Mouse (Mus musculus) kidney, embryonic 14.5 days (tissue): ENCODE results near the gene Izumo4. TPM values are rescaled to one million over a fixed set of nuclear protein-coding genes. Genes with fewer than 3 reads are reported as not detected.
A peak's percentile ranks its signal among the peaks of the same experiment; 100 is the strongest.

Experiments
- ATAC-seq: fragments of 200-750 bp; cut with Nextera tagmentation; 2 replicates; pipeline ENCODE4 v1.8.0; 2017; ENCODE audit warnings: moderate number of reproducible peaks, mild to moderate bottlenecking, moderate TSS enrichment, moderate library complexity; ENCODE audit not compliant: low FRiP score, low TSS enrichment
- H3K27ac ChIP-seq: fragments of 300-500 bp; sonication (generic); 2 replicates; pipeline ENCODE4 v1.5.1; 2014; ENCODE audit warnings: low read depth, mild to moderate bottlenecking, low read length, moderate library complexity, mixed read lengths
- H3K27me3 ChIP-seq: fragments of 300-500 bp; sonication (generic); 2 replicates; pipeline ENCODE4 v1.6.1; 2014; ENCODE audit warnings: mild to moderate bottlenecking, low read length; ENCODE audit not compliant: control insufficient read depth, insufficient read depth
- H3K36me3 ChIP-seq: fragments of 300-500 bp; sonication (generic); 2 replicates; pipeline ENCODE4 v1.6.1; 2014; ENCODE audit warnings: low read length, mixed read lengths; ENCODE audit not compliant: control insufficient read depth, insufficient read depth
- H3K4me1 ChIP-seq: fragments of 300-500 bp; sonication (generic); 2 replicates; pipeline ENCODE4 v1.6.1; 2014; ENCODE audit warnings: low read length, mixed read lengths; ENCODE audit not compliant: control insufficient read depth, insufficient read depth
- H3K4me2 ChIP-seq: fragments of 300-500 bp; sonication (generic); replicated peaks from 2 replicates; pipeline ENCODE4 v1.6.1; 2014; ENCODE audit warnings: low read depth, mild to moderate bottlenecking, low read length
- H3K4me3 ChIP-seq: fragments of 300-500 bp; sonication (generic); 2 replicates; pipeline ENCODE4 v1.5.1; 2014; ENCODE audit warnings: mild to moderate bottlenecking, low read length
- H3K9ac ChIP-seq: fragments of 300-500 bp; sonication (generic); 2 replicates; pipeline ENCODE4 v1.6.1; 2014; ENCODE audit warnings: low read depth, mild to moderate bottlenecking, low read length, moderate library complexity
- H3K9me3 ChIP-seq: fragments of 300-500 bp; sonication (generic); 2 replicates; pipeline ENCODE4 v1.6.1; 2016; ENCODE audit warnings: low read length; ENCODE audit not compliant: control insufficient read depth
- WGBS: fragments of 180-500 bp; shearing (Covaris S2); extraction: QIAGEN DNeasy Blood & Tissue Kit; methylation state at CpG from one replicate; pipeline ENCODE4 v1.1.7; 2014; 5-methylcytosine and 5-hydroxymethylcytosine counted together
- polyA plus RNA-seq: library from polyadenylated mRNA; unstranded; fragments of >200 nt; fragmentation: Nextera tagmentation; extraction: Ambion mirVana; gene quantifications from 2 replicates; pipeline ENCODE4 v1.2.1, GENCODE M21; 2014

Izumo4 gene
- polyA plus RNA-seq, 1 experiment from 2014 or later: 8.5 TPM

DNA sequence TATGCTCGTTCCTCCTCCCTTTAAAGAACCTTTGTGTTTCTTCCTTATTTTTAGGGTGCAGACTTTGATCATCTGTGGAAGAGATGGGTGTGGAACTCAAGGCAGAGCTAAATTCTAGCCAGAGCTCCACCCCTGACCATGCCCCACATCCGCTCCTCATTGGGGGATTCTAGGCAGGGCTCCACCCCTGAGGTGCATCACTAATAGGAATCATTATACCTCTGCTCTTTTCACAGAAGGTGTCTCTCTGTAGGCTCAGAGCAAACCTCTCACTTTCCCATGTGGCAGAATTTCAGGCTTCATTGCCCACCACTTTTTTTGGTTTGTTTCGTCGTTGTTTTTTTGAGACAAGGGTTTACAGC is 43.2 kb upstream of the Izumo4 start:
- no peak overlapping the region for H3K4me3 ChIP-seq

DNA sequence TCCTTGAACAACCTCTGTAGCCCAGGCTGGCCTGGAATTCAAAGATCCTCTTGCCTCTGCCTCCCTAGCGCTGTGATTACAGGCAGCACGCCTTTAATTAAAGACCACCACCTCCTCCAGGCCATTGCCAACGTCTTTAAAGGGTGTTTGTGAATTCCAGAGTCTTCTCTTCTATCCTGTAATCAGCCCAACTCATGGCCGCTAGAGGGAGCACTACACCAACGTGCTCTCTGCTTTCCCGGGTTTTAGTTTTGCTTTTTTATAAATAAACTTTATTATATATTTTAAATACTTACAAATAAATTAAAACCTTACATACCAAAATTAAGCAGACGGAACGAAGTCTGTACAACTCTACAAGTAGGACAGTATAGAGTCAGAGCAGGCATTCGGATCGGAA is 42.8 kb upstream of the Izumo4 start:
- Histone ChIP-seq H3K27ac (no peak overlapping the region), H3K9ac (no peak overlapping the region), H3K27me3 (no peaks in the 10 kb centered on the region), H3K4me1 (peaks cover 35% of the 10 kb centered on the region), H3K4me3 (no peak overlapping the region; the same call in 1 of the 2 replicates), H3K9me3 (no peaks in the 10 kb centered on the region), H3K36me3 (no peaks in the 10 kb centered on the region), H3K4me2 (peak overlapping the region; percentile 15; the same call in 1 of the 2 replicates)
- 20% methylated on average over 10 of the region's 10 CpGs for WGBS
- ATAC-seq: no peak

More for the DNA sequence above, 43.2 kb upstream of the Izumo4 start:
- H3K4me1 ChIP-seq: peaks cover 31% of the 10 kb centered on the region
- H3K27me3 ChIP-seq: no peaks in the 10 kb centered on the region
- H3K4me2 ChIP-seq: peak overlapping the region; percentile 15; the same call in 1 of the 2 replicates
- WGBS: 63% methylated on average over 4 of the region's 4 CpGs
- no peaks in the 10 kb centered on the region for H3K36me3 ChIP-seq
- ATAC-seq: no peak
- H3K27ac ChIP-seq: no peak overlapping the region
- H3K9ac ChIP-seq: no peak overlapping the region
- H3K9me3 ChIP-seq: no peaks in the 10 kb centered on the region

DNA sequence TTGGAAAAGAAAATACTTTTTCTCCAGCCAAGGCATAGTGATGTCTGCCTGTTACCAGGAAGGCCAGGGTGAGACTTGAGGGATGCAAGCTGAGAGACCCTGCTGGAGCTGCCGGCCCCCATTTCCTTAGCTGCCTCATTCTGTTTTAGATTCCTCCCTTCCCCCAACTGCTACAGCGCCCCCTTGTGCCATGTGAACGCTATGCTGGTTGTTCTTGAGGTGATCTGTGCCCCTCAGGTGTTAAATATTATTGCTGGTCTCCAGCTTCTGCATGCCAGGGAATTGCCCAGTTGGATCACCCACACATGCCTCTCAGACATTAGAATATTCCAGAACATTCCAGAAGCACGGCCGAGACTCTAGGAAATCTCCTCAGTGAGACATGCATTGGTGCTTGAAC is 40.8 kb upstream of the Izumo4 start:
- no peaks in the 10 kb centered on the region for H3K27me3 ChIP-seq
- 37% methylated on average over 5 of the region's 5 CpGs for WGBS
- no peak overlapping the region for H3K4me3 ChIP-seq
- peaks cover 4% of the 10 kb centered on the region for H3K36me3 ChIP-seq
- peaks cover 42% of the 10 kb centered on the region for H3K4me1 ChIP-seq
- ATAC-seq: no peak
- H3K9ac ChIP-seq: no peak overlapping the region
- no peak overlapping the region for H3K4me2 ChIP-seq
- no peak overlapping the region for H3K27ac ChIP-seq
- no peaks in the 10 kb centered on the region for H3K9me3 ChIP-seq

DNA sequence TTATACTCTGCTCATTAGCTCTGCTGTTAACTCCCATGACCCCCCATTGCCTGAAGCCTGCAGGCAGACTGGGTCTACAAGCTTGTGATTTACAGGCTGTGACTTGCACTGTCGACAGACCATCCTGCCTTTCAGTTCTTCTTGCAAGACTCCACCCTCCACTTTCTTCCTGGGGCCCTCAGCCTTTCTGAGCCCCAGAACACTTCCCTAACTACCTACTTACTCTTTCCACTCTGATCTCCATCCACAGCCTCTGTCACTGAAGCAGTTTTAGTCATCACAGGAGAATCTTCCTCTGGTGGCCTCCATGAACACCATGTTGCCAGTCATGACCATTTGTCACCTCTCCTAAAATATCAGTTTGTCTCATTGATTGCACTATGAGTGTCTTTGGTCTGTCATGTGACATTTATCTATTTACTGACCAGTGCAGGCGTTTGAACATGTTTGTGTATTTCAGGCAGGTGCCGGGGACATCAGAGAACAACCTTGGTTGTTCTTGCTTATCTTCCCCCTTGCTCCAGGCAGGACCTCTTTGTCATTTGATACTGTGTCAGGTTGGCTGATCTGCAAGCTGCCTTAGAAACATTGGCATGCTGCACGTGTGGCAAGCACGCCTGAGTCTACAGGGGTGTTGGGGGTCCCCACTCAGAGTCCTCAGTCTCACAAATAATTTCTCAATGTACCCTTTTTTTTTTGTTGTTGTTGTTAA is 38.3 kb upstream of the Izumo4 start:
- no peak for ATAC-seq
- peak overlapping the region; percentile 43; the same call in 1 of the 2 replicates for H3K27ac ChIP-seq
- WGBS: 20% methylated on average over 5 of the region's 5 CpGs
- no peak overlapping the region for H3K4me3 ChIP-seq
- H3K4me2 ChIP-seq: 0 out of 2 replicates have a peak overlapping the region, but pooled peaks have one; percentile 0
- no peaks in the 10 kb centered on the region for H3K27me3 ChIP-seq
- peaks cover 40% of the 10 kb centered on the region for H3K4me1 ChIP-seq
- peaks cover 28% of the 10 kb centered on the region for H3K36me3 ChIP-seq
- no peaks in the 10 kb centered on the region for H3K9me3 ChIP-seq
- H3K9ac ChIP-seq: no peak overlapping the region

DNA sequence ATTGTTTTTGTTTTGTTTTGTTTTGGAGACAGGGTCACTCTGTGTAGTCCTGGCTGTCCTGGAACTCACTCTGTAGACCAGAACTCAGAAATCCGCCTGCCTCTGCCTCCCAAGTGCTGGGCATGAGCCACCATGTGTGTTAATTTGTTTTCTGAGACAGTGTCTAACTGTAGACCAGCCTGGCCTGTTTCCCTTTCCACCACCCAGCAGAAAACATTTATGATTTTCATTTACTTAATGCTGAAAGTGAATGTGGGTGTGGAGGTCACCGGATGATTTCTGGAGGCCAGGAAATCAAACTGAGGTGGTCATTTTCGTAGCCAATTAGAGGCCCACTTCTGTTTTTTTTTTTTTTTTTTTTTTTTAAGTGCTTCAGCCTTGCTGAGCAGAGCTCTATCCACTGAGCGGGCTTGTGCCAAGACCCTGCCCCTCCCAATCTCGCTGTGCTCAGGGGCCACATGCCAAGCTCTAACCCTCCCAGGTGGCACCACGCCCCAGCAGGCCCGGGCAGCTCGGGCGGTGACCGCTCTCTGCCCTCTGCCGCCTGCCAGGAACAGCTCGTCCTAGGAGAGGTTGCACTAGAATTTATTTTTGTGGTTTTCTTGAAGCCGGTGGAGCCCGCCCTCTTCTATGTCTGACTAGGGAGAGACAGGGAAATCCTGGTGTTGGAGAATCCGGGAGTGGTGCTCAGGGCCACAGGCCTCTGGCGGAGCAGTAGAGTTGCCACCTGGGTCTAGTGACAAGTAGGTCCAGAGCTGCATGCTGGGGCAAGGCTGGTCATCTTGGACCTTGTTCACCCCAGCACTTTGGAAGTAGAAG is 37.6 kb upstream of the Izumo4 start:
- no peak overlapping the region for H3K4me3 ChIP-seq
- peak; percentile 48 for ATAC-seq
- peak overlapping the region; percentile 81 for H3K27ac ChIP-seq
- peaks cover 36% of the 10 kb centered on the region for H3K4me1 ChIP-seq
- peak overlapping the region; percentile 42 for H3K9ac ChIP-seq
- peak overlapping the region; percentile 31; the same call in 1 of the 2 replicates for H3K4me2 ChIP-seq
- peaks cover 36% of the 10 kb centered on the region for H3K36me3 ChIP-seq
- H3K9me3 ChIP-seq: no peaks in the 10 kb centered on the region
- H3K27me3 ChIP-seq: no peaks in the 10 kb centered on the region
- 19% methylated on average over 16 of the region's 16 CpGs for WGBS

DNA sequence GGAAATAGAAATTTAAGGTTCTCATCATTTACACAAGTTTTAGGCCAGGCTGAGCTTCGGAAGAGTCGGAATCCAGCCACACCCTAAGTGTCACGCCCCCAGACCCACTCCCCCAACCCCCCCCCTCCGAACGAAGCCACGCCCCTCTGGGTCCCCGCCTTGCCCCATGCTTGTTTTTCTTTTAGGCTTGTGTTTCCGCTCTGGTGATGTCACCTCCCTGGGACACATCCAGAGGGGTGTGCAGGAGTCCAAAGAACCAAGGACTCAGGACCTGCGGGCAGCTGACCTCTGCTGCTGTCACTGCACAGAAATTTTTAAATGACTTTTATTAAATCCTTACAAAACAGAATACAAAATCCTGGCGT is 37.0 kb upstream of the Izumo4 start:
- peaks cover 42% of the 10 kb centered on the region for H3K36me3 ChIP-seq
- ATAC-seq: peak; percentile 54
- no peak overlapping the region for H3K4me3 ChIP-seq
- peak overlapping the region; percentile 31; the same call in 1 of the 2 replicates for H3K4me2 ChIP-seq
- H3K9me3 ChIP-seq: no peaks in the 10 kb centered on the region
- peaks cover 36% of the 10 kb centered on the region for H3K4me1 ChIP-seq
- peak overlapping the region; percentile 42; the same call in 1 of the 2 replicates for H3K9ac ChIP-seq
- WGBS: 6% methylated on average over 10 of the region's 10 CpGs
- H3K27ac ChIP-seq: peak overlapping the region; percentile 81
- H3K27me3 ChIP-seq: no peaks in the 10 kb centered on the region

DNA sequence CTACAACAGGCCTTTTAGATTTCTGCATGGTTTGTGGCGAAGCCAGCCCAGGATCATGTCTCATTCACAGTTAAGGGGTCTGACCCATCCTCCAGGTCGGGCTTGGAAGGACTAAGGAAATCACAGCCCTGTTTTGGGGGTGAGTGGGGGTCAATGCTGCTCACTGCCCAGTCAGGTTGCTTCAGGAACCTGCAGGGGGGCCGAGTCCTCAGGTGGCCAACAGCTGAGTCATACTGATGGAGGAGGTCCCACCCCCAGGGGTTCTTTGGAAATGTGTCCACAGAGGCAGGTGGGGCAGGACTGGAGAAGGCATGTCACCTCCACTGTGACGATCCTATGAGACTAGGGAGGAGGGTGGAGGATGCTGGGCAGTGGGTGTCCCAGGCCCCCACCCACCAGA is 36.5 kb upstream of the Izumo4 start:
- Histone ChIP-seq H3K4me3 (no peak overlapping the region), H3K27me3 (no peaks in the 10 kb centered on the region), H3K9me3 (no peaks in the 10 kb centered on the region), H3K27ac (peak overlapping the region; percentile 18; the same call in 1 of the 2 replicates), H3K9ac (no peak overlapping the region), H3K4me1 (peaks cover 36% of the 10 kb centered on the region), H3K36me3 (peaks cover 47% of the 10 kb centered on the region), H3K4me2 (no peak overlapping the region)
- ATAC-seq: no peak
- WGBS: 52% methylated on average over 4 of the region's 4 CpGs

DNA sequence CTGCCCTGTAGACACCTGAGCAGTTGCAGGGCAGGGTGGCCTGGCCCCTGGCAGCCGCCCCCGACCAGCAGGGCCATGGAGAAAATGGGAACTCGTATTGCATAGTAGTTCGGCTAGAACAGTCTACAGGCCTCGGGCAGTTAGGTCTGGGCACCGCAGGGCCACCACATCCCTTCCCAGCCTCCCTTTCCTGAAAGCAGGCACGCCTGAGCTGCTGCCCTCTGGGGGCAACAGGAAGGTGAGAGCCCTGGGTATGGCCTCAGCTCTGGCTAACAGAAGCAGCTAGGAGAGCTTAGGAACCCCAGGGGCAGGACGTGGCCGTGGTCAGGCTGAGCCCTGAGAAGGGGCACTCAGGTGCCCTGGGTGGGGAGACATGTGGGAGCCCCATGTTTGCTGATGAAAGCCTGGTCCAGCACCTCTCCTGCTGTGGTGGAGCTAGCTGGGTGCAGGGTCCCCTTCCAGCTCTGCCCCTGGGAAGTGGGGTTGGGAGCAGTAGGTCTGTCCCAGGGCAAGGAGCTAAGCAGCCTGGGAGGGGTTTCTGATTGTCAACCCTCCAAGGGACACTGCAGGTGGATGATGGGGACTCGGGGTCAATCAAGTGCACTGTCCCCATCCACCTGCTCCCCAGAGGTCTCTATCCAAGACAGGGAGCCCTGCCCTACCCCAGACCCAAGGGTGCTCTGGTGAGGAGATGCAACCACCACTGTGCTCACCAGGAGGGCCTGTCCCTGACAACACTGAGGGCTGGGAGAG is 35.8 kb upstream of the Izumo4 start:
- H3K36me3 ChIP-seq: peaks cover 54% of the 10 kb centered on the region
- ATAC-seq: no peak
- no peak overlapping the region for H3K9ac ChIP-seq
- H3K27me3 ChIP-seq: no peaks in the 10 kb centered on the region
- H3K4me3 ChIP-seq: no peak overlapping the region
- H3K27ac ChIP-seq: 0 out of 2 replicates have a peak overlapping the region, but pooled peaks have one; percentile 18
- no peak overlapping the region for H3K4me2 ChIP-seq
- H3K9me3 ChIP-seq: no peaks in the 10 kb centered on the region
- H3K4me1 ChIP-seq: peaks cover 36% of the 10 kb centered on the region
- WGBS: 67% methylated on average over 10 of the region's 10 CpGs
